Mouse (Mus musculus) heart, postnatal 10 days (tissue): ENCODE results near the gene Izumo2. TPM values are rescaled to one million over a fixed set of nuclear protein-coding genes. Genes with fewer than 3 reads are reported as not detected.
A peak's percentile ranks its signal among the peaks of the same experiment; 100 is the strongest.

Experiments used
- DNase-seq, 2 experiments: peaks; one replicate each; pipeline ENCODE4 v3.0.0; 2021
- intact Hi-C: fragments of 180-260 bp; cut with DNase I; formaldehyde crosslinking; loops from one replicate; pipeline ENCODE4 v1.15.1; 2025
- total RNA-seq, 2 experiments: library from RNA; stranded (reverse); gene quantifications; 2 replicates each; pipeline ENCODE4 v1.2.3; 2021

Gene Izumo2
- total RNA-seq, result not detected

- intact Hi-C loops, result no loop called here
- DNase-seq, result no peak
Measured at GRCm38 (mm10) chr7:44708574-44708973, at the start of gene Izumo2. TSS of gene Izumo2 (plus strand) at chr7:44708742.

GRCm38 (mm10) chr7:44661219-44661618 is 47.3 kb upstream of the Izumo2 start:
- DNase-seq, result no peak
- intact Hi-C loops, result no loop called here

DNA sequence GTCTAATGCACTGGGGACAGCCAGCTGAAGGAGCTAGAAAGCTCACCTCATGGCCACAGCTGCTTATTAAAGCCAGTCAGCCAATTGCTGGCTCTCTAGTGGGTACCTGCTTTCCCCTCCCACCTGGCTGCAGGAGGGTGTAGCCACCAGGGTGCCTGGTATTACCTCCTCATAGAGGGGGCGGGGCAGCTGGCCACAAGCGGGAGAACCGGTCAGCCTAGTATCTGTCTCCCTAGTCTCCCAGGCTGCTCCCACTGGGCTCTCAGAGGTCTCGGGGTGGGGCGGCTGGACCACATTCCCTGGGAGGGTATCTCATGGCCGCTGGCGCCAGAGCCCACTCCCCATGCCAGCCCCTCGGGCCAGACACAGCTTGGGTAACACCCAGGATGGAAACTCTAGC is 46.4 kb upstream of the Izumo2 start:
- no peak for DNase-seq
- intact Hi-C loops, result no loop called here

DNA sequence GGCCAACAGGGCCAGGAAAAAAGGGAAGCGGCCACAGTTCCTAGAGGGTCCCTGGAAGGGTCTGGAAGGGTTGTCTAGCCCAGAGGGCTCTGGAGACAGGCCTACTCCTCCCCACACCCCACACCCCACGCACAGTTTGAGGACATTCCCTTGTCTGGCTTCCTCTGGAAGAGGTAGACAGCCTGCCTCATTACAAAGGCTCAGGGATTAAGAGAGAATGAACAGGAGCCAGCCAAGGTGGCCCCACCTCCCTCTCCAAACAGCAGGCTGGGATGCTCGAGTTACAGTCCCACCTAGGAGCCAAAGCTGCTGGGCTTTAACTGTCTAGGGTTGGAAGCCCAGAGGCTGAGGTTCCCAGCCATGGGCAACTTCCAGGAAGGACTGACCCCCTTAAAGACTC is 46.0 kb upstream of the Izumo2 start:
- intact Hi-C loops, result no loop called here
- no peak for DNase-seq

DNA sequence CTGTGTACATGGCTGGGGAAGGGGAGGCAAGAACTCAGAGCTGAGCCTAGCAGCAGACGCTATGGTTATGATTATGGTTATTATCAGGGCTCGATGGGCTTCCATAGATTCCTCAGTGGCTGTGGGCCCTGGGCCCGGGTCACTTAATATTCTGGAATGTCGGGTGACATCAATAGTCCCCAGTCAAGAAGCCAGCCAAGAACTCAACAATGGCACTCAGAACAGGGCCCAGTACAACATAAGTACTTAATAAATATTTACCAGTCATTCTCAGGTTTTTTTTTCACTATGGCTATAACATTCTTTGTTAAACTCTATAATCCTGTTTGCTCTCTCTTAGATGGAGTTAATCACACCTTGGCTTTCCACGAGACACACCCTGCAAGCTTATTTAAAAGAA is 45.0 kb upstream of the Izumo2 start:
- DNase-seq, result no peak
- intact Hi-C loops, result no loop called here

DNA sequence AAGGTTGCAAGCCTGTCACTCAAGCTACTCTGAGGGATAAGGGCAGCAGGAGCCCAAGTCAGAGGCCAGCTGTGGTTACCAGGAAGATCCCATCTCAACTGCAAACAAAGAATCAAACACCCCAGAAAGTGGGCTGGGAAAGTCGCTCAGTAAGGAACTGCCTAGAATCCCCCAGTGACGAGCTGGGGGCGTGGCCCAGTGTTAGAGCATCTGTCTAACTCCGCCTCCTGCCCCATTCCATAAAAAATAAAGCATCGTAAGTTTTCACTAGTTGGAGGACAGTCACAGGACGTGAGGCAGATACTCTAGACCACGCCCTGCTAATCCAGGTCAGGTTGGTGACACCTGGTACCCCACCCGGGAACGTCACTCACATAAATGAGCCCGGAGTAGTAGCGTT is 43.8 kb upstream of the Izumo2 start:
- no peak for DNase-seq
- intact Hi-C loops, result loop anchor here (5.0 kb wide), 1 partner anchor 38 kb away; no protein-coding TSS in a partner anchor

DNA sequence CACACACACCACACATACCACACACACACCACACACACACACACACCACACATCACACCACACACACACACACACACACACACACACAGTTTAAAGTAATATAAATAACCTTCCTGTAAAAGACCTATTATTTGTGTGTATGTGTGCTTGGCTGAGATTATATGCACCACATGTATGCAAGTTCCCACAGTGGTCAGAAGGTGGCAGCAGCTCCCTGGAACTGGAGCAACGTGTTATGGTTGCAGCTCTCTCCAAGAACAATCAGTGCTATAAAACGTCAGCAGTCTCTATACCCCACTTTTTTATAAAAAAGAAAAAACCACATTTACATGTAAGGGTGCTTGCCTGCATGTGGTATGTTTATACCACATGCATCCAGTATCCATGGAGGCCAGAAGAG is 42.1 kb upstream of the Izumo2 start:
- no peak for DNase-seq
- intact Hi-C loops, result loop anchor here (5.0 kb wide), 1 partner anchor 36 kb away; no protein-coding TSS in a partner anchor

GRCm38 (mm10) chr7:44667996-44668738 is 40.4 kb upstream of the Izumo2 start:
- intact Hi-C loops, result loop anchor here (5.0 kb wide), 1 partner anchor 34 kb away; no protein-coding TSS in a partner anchor
- no peak for DNase-seq

- intact Hi-C loops, result loop anchor here (5.0 kb wide), 1 partner anchor 33 kb away; no protein-coding TSS in a partner anchor
Measured at GRCm38 (mm10) chr7:44669103-44669502, 39.4 kb upstream of the Izumo2 start.

DNA sequence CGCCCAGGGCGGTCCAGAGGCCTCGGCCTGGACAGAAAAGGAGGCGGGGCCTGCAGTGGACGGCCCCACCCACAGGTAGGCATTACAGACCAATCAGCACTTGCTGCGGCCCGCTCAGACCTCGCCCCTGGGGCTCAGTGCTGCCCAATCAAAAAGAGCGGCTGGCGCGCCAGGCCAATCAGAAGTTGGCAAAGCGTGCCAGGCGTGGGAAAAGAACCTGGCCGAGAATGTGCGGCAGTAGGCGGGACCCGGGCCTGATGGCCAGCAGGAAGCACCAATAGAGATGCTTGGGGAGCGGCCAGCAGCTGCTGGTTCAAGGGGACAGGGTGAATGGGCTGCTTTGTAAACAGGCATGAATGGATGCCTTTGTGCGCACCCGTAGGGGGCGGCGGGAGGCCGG is 37.7 kb upstream of the Izumo2 start, which contains the start of gene Myh14:
TSS of gene Myh14 (minus strand) at position 41 of the 400 bp plus-strand sequence.
- intact Hi-C loops, result no loop called here

More at GRCm38 (mm10) chr7:44669103-44669502, 39.4 kb upstream of the Izumo2 start:
- DNase-seq, result no peak

DNA sequence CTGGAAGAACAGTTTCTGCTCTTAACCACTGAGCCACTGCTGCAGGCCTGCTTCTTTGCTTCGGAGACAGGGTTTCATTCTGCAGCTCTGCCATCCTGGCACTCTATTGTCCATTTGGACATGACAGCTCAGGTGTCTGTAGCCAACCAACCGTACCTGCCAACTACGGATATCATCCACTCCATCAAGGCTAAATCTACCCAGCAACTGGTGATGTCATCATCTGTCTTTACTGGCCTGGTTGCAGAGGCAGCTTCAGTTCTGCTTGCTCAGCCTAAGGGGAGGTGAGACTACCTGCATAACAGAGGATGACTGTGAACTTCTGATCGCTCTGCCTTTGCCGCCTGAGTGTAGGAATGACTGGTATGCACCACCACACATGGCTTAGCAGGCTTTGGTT is 36.3 kb upstream of the Izumo2 start:
- DNase-seq, result peak in 1 of 2 experiments; percentile 39
- intact Hi-C loops, result no loop called here

More for the DNA sequence above, 37.7 kb upstream of the Izumo2 start, which contains the start of gene Myh14:
- peak; percentile 92 to 95 for DNase-seq

DNA sequence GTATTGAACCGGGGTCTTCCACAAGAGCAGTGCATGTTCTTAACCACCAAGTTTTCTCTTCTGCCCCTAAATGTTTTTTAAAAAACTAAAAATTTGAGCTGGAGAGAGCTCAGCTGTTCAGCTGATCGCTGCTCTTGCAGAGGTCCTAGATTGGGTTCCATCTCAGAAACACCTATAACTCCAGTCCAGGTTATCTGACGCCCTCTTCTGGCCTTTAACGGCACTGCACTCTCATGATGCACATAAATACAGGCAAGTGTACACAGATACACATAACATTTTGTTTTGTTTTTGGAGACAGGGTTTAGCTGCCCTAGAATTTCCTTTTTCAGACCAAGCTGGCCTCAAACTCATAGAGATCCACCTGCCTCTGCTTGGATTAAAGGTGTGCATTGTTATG is 34.0 kb upstream of the Izumo2 start:
- intact Hi-C loops, result no loop called here
- DNase-seq, result no peak

GRCm38 (mm10) chr7:44675171-44675570 is 33.4 kb upstream of the Izumo2 start:
- intact Hi-C loops, result no loop called here
- DNase-seq, result no peak

- intact Hi-C loops, result loop anchor here (2.0 kb wide), 1 partner anchor 21 kb away; no protein-coding TSS in a partner anchor
- no peak for DNase-seq
Measured at GRCm38 (mm10) chr7:44676126-44676525, 32.4 kb upstream of the Izumo2 start.

- DNase-seq, result peak; percentile 77 to 81
- intact Hi-C loops, result loop anchor here (2.0 kb wide), 1 partner anchor 20 kb away; no protein-coding TSS in a partner anchor
Measured at GRCm38 (mm10) chr7:44676611-44677010, 31.9 kb upstream of the Izumo2 start.

DNA sequence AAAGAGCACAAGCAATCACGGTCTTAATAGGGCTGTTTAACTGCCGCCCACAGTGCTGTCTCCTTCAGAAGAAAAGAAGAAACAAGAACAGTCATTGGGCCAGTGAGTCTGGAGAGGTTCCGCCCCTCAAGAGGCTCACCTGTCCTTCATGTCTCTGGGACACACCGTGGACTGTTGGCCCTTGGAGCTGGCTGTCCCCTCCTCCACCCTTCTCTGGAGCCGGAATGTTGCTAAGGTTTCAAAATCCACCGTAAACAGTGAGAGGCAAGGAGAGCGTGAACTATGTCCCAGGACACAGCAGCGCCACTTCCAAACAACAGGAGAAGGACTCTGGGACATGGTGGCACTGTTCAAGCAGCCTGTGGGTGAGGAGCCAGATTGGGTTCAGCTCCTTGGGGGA is 24.9 kb upstream of the Izumo2 start:
- intact Hi-C loops, result no loop called here
- peak; percentile 61 to 73 for DNase-seq

- intact Hi-C loops, result no loop called here
- DNase-seq, result peak; percentile 67 to 77
Measured at GRCm38 (mm10) chr7:44685531-44686402, 22.8 kb upstream of the Izumo2 start.

DNA sequence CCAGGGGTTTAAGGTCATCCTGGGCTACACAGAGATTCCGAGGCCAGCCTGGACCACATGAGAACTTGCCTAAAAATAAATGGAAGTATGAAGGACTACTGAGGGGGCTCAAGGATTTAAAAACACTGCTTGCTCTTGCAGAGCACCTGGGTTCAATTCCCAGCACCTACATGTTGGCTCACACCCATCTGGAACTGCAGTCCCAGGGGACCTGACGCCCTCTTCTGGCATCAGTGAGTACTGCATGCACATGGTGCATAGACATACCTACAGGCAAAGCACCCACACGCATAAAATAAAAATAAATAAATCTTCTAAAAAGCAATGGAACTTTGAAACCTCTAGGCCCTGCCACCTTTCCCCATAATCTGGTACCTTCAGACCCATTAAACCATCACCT is 19.7 kb upstream of the Izumo2 start:
- DNase-seq, result no peak
- intact Hi-C loops, result no loop called here

- no peak for DNase-seq
- intact Hi-C loops, result no loop called here
Measured at GRCm38 (mm10) chr7:44689331-44689730, 19.2 kb upstream of the Izumo2 start.

DNA sequence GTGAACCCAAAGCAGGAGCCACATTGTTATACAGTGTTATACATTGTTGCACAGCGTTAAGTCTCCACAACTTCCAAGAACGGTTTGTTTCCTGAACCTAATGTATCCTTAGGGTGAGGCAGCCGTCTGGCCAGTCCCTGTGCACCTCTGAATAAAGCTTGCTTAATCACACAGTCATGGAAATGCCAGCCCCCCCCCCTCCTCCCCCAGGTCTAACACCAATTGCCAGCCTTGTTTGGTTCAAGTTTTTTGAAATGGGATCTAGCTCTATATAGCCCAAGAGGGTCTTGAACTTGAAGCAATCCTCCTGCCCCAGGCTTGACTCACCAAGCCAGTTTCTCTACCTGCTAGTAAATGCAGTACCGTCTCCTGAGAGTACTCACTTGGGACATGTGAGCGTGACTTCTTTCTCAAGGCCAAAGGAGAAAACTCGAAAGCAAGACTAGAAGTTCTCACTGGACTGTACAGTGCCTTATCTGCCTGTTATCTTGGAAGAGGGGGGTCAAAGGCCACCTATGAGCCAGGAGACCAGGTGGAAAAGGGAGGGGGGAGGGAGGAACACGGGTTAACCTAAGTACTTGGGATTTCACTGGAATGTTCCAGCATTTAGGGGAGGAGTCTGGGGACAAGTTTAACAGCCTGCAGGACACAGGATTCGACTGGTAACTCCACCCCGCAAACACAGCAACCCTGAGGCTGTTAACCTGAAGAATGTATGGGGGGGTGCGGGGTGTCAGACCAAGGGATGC is 14.9 kb upstream of the Izumo2 start:
- DNase-seq, result no peak
- intact Hi-C loops, result no loop called here

DNA sequence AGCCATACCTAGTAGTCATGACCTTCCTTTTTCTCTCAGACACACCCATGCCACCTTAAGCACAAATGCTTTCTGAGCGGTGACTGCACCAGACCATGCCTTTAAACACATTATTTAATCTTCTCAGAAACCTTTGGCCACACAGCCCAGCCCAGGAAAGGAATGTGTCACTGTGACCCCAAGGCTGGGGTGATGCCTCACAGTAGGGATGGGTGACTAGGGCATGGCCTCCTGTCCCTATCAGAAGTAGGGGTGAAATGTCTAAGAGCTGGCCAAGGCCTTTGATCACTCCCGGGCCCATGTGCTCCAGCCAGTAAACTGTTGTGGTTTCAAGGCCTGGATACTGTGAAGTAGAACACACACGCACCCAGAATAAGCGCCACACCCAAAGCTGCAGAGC is 13.3 kb upstream of the Izumo2 start:
- intact Hi-C loops, result no loop called here
- DNase-seq, result no peak
